Mouse (Mus musculus): ENCODE data around the gene Slc22a12.
A peak's percentile ranks its signal among the peaks of the same experiment; 100 is the strongest.

Slc22a12 gene

GRCm38 (mm10) chr19:6542367-6543034, at the start of gene Slc22a12:
Gene Slc22a12 (minus strand): TSS chr19:6543032.
- DNase-seq: no peak

- peak; percentile 95 for DNase-seq
Measured at GRCm38 (mm10) chr19:6572001-6572400, 29.2 kb upstream of the Slc22a12 start.

- DNase-seq: peak; percentile 65
Measured at GRCm38 (mm10) chr19:6571476-6571875, 28.6 kb upstream of the Slc22a12 start.

- DNase-seq: no peak
Measured at GRCm38 (mm10) chr19:6569561-6569960, 26.7 kb upstream of the Slc22a12 start.

GRCm38 (mm10) chr19:6569021-6569420, 26.2 kb upstream of the Slc22a12 start:
- DNase-seq: peak; percentile 47

GRCm38 (mm10) chr19:6566450-6566849, 23.6 kb upstream of the Slc22a12 start:
- peak; percentile 37 for DNase-seq

GRCm38 (mm10) chr19:6565136-6565535, 22.3 kb upstream of the Slc22a12 start:
- DNase-seq: peak; percentile 32

GRCm38 (mm10) chr19:6560246-6560815, 17.5 kb upstream of the Slc22a12 start:
- no peak for DNase-seq

- DNase-seq: no peak
Measured at GRCm38 (mm10) chr19:6559576-6559975, 16.7 kb upstream of the Slc22a12 start.

- peak; percentile 21 for DNase-seq
Measured at GRCm38 (mm10) chr19:6553819-6554582, 11.2 kb upstream of the Slc22a12 start.

- peak; percentile 20 for DNase-seq
Measured at GRCm38 (mm10) chr19:6553174-6553573, 10.3 kb upstream of the Slc22a12 start.

- DNase-seq: peak; percentile 86
Measured at GRCm38 (mm10) chr19:6552302-6553028, 9.6 kb upstream of the Slc22a12 start.

- peak; percentile 18 for DNase-seq
Measured at GRCm38 (mm10) chr19:6551215-6551614, 8.4 kb upstream of the Slc22a12 start.

GRCm38 (mm10) chr19:6549566-6549965, 6.7 kb upstream of the Slc22a12 start:
- DNase-seq: peak; percentile 92

- DNase-seq: peak; percentile 78
Measured at GRCm38 (mm10) chr19:6548431-6549410, 5.9 kb upstream of the Slc22a12 start.

GRCm38 (mm10) chr19:6547801-6548200, 5.0 kb upstream of the Slc22a12 start:
- DNase-seq: peak; percentile 45

- DNase-seq: peak; percentile 97
Measured at GRCm38 (mm10) chr19:6546096-6546495, 3.3 kb upstream of the Slc22a12 start.

- peak; percentile 62 for DNase-seq
Measured at GRCm38 (mm10) chr19:6545481-6545880, 2.6 kb upstream of the Slc22a12 start.

GRCm38 (mm10) chr19:6544712-6545111, 1.9 kb upstream of the Slc22a12 start:
- peak; percentile 36 for DNase-seq

- DNase-seq: no peak
Measured at GRCm38 (mm10) chr19:6543518-6543917, 686 bp upstream of the Slc22a12 start.

GRCm38 (mm10) chr19:6543035-6543383, 177 bp upstream of the Slc22a12 start:
- peak; percentile 22 for DNase-seq

GRCm38 (mm10) chr19:6541521-6541920, 1.3 kb downstream of the Slc22a12 start:
- DNase-seq: no peak
